Mouse (Mus musculus) ES-E14 (cell line): ENCODE data around the gene Hoxa6. TPM values are rescaled to one million over a fixed set of nuclear protein-coding genes. Genes with fewer than 3 reads are reported as not detected.

Experiments
- DNase-seq: peaks from one replicate; pipeline ENCODE4 v3.0.0-alpha.2; 2013; ENCODE audit warnings: low read depth, low spot score
- H3K27ac ChIP-seq: 2 replicates; pipeline ENCODE4 v1.5.1; 2012; ENCODE audit warnings: low read depth, mild to moderate bottlenecking, low read length, moderate library complexity, mixed read lengths; ENCODE audit not compliant: poor library complexity, insufficient read depth, severe bottlenecking
- H3K36me3 ChIP-seq: 2 replicates; pipeline ENCODE4 v1.6.1; 2012; ENCODE audit warnings: mild to moderate bottlenecking, low read length, moderate library complexity, mixed read lengths; ENCODE audit not compliant: control insufficient read depth, poor library complexity, insufficient read depth, severe bottlenecking
- H3K4me1 ChIP-seq, 2 experiments: fragments of 150-350 bp in 1 of 2; sonication (generic) in 1 of 2; 2 replicates each; pipeline ENCODE4 v1.6.1; 2012; ENCODE audit warnings: low read length in 2 of 2, mild to moderate bottlenecking in 1 of 2, mixed read lengths in 1 of 2; ENCODE audit not compliant: control insufficient read depth in 2 of 2, insufficient read depth in 2 of 2, poor library complexity in 1 of 2
- H3K4me3 ChIP-seq, 2 experiments: fragments of 150-350 bp in 1 of 2; sonication (generic) in 1 of 2; 2 replicates each; pipeline ENCODE4 v1.5.1; 2012; ENCODE audit warnings: low read length in 2 of 2, low read depth in 1 of 2, mild to moderate bottlenecking in 1 of 2, mixed read lengths in 1 of 2; ENCODE audit not compliant: insufficient read depth in 1 of 2, poor library complexity in 1 of 2, severe bottlenecking in 1 of 2
- H3K9ac ChIP-seq: 2 replicates; pipeline ENCODE4 v1.6.1; 2012; ENCODE audit warnings: low read depth, mild to moderate bottlenecking, low read length, mixed read lengths; ENCODE audit not compliant: poor library complexity, insufficient read depth, severe bottlenecking
- H3K9me3 ChIP-seq: fragments of 150-350 bp; sonication (generic); 2 replicates; pipeline ENCODE4 v1.6.1; 2012; ENCODE audit warnings: low read depth, mild to moderate bottlenecking, low read length; ENCODE audit not compliant: control insufficient read depth, insufficient read depth
- CHD2 ChIP-seq: IDR thresholded peaks from 2 replicates; pipeline ENCODE4 v1.6.1; 2014; ENCODE audit warnings: mild to moderate bottlenecking, low read depth, low read length, inconsistent platforms
- HCFC1 ChIP-seq: IDR thresholded peaks from 2 replicates; pipeline ENCODE4 v1.6.1; 2012; ENCODE audit warnings: low read length, inconsistent platforms, borderline replicate concordance; ENCODE audit not compliant: insufficient read depth
- MAFK ChIP-seq: IDR thresholded peaks from 2 replicates; pipeline ENCODE4 v1.6.1; 2014; ENCODE audit warnings: mild to moderate bottlenecking, low read depth, low read length, inconsistent platforms; ENCODE audit not compliant: insufficient read depth
- ZC3H11A ChIP-seq: IDR thresholded peaks from 2 replicates; pipeline ENCODE4 v1.6.1; 2012; ENCODE audit warnings: low read depth, mild to moderate bottlenecking, inconsistent platforms, low read length, borderline replicate concordance
- ZNF384 ChIP-seq: IDR thresholded peaks from 2 replicates; pipeline ENCODE4 v1.6.1; 2012; ENCODE audit warnings: low read depth, low read length, inconsistent platforms
- in situ Hi-C, 2 experiments: fragments of 600-800 bp; cut with MboI; formaldehyde crosslinking; loops; one replicate each; pipeline ENCODE4 v1.15.1; 2025; ENCODE audit warnings: low sequenced_read_pairs in 2 of 2, inconsistent platforms in 1 of 2; ENCODE audit not compliant: unreplicated experiment in 2 of 2
- total RNA-seq: library from RNA; depleted of rRNA; stranded (reverse); fragments of 300-350 nt; gene quantifications from 2 replicates; pipeline ENCODE4 v1.2.3, GENCODE M21; 2012

Gene Hoxa6
- total RNA-seq, 1 experiment: not detected

- in situ Hi-C loops: no loop called here
- Histone ChIP-seq H3K4me1 (peaks cover 0 to 5% of the 10 kb centered on the region in 2 experiments; a peak in 1 of 4 replicates), H3K36me3 (no peaks in the 10 kb centered on the region), H3K4me3 (no peak overlapping the region), H3K9ac (no peak overlapping the region), H3K27ac (no peak overlapping the region), H3K9me3 (no peaks in the 10 kb centered on the region)
- TF ChIP-seq ZC3H11A (no peak), CHD2 (no peak), MAFK (no peak), ZNF384 (no peak), HCFC1 (no peak)
- DNase-seq: no peak
Measured at GRCm38 (mm10) chr6:52232984-52233545, 24.5 kb upstream of the Hoxa6 start.

- H3K27ac ChIP-seq: no peak overlapping the region
- H3K9ac ChIP-seq: no peak overlapping the region
- DNase-seq: no peak
Measured at GRCm38 (mm10) chr6:52232568-52232965, 24.0 kb upstream of the Hoxa6 start.

GRCm38 (mm10) chr6:52231885-52232567 is 23.5 kb upstream of the Hoxa6 start:
- peaks cover 0 to 5% of the 10 kb centered on the region in 2 experiments; a peak in 1 of 4 replicates for H3K4me1 ChIP-seq
- in situ Hi-C loops: no loop called here
- H3K9ac ChIP-seq: no peak overlapping the region
- H3K36me3 ChIP-seq: no peaks in the 10 kb centered on the region
- DNase-seq: no peak
- no peaks in the 10 kb centered on the region for H3K9me3 ChIP-seq
- TF ChIP-seq HCFC1 (no peak), CHD2 (no peak), ZNF384 (no peak), ZC3H11A (no peak), MAFK (no peak)
- no peak overlapping the region for H3K4me3 ChIP-seq
- no peak overlapping the region for H3K27ac ChIP-seq

More at GRCm38 (mm10) chr6:52232568-52232965, 24.0 kb upstream of the Hoxa6 start:
- Histone ChIP-seq H3K36me3 (no peaks in the 10 kb centered on the region), H3K4me3 (no peak overlapping the region), H3K9me3 (no peaks in the 10 kb centered on the region), H3K4me1 (peaks cover 0 to 5% of the 10 kb centered on the region in 2 experiments; a peak in 1 of 4 replicates)
- TF ChIP-seq MAFK: no peak
- TF ChIP-seq HCFC1: no peak
- no peak for TF ChIP-seq ZC3H11A
- no peak for TF ChIP-seq CHD2
- TF ChIP-seq ZNF384: no peak
- in situ Hi-C loops: no loop called here

GRCm38 (mm10) chr6:52230516-52231165 is 22.1 kb upstream of the Hoxa6 start, which contains the start of gene Hoxa9:
Gene Hoxa9, minus strand, starts transcription at chr6:52231089.
- DNase-seq: no peak
- H3K27ac ChIP-seq: no peak within 1 kb of the TSS
- H3K4me1 ChIP-seq: peaks cover 0 to 5% of the 10 kb centered on the region in 2 experiments; a peak in 1 of 4 replicates
- H3K4me3 ChIP-seq: peak within 1 kb of the TSS in 1 of 2 experiments; percentile 11; a peak in 1 of 4 replicates
- H3K9me3 ChIP-seq: no peaks in the 10 kb centered on the region
- in situ Hi-C loops: no loop called here
- H3K36me3 ChIP-seq: no peaks in the 10 kb centered on the region
- H3K9ac ChIP-seq: no peak within 1 kb of the TSS
- no peak for TF ChIP-seq ZNF384
- TF ChIP-seq ZC3H11A: no peak
- TF ChIP-seq HCFC1: no peak
- no peak for TF ChIP-seq CHD2
- TF ChIP-seq MAFK: no peak
